Mouse (Mus musculus): Measurements from ENCODE around the gene Flywch1.

Gene Flywch1

DNA sequence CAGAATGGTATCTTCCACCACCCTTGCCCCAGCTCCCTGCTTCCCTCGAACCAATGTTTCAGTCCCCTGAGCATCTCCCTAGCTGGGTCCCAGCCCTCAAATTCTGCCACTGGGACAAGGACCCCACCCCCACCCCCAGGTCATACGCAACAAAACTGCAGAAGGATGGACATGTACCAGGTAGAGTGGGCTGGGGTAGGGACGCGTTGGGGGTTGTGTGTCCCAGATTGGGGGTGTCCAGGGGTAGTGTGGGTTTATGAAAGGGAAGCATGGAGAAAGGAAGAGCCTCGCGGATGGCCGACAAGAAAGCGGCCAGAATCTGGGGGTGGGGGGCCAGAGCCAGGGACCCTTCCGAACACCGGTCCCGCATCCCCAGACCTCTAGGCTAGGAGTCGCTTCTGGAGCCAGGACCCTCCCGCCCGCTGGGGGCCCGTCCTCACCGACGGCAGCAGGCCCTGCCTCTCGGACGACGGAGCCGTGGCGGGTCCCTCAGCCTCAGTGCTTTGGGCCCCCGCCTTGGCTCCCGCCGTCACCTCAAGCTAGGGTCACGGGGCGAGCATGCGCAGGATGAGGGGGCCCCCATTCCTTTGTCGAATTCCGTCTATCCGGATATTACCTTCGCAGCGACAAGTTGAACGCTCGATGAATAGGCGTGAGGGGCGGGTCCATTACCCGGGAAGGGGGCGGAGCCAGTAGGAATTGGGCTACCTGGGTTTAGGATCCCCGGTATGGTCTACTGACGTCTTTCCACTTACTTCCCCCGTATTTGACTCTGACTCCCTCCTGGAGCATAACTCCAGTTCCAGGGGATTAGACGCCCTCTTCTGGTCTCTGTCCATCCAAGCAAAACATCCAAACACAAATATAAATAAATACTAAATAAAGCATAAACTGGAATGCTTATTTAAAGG is 14.4 kb upstream of the Flywch1 start, which contains the start of gene Flywch2:
Gene Flywch2, minus strand, starts transcription at position 521 of the 911 bp plus-strand sequence.
- in situ Hi-C loops (cut with MboI; ENCODE audit: low pct_unique_long_range_greater_than_20kb in 1 of 2, low sequenced_read_pairs in 2 of 2, unreplicated experiment in 1 of 2): no loop called here

DNA sequence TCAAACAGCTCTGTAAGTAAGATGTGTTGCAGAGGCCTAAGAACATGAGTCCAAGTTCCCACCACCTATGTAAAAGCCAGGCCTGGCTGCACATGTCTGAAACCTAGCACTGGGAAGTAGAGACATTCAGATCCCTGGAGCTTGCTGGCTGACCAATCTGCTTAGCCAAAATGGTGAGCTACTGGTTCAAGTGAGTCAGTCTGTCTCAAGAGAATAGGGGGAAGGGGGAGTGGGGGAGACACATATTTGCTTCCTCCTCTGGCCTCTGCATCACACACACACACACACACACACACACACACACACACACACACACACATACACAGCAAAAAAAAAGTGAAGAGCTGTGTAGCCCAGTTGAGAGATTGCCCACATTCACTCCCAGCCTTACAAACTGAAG is 11.9 kb upstream of the Flywch1 start:
- in situ Hi-C loops (cut with MboI; ENCODE audit: low pct_unique_long_range_greater_than_20kb in 1 of 2, low sequenced_read_pairs in 2 of 2, unreplicated experiment in 1 of 2): loop anchor here in 1 of 2 experiments (5.0 kb wide), 1 partner anchor 54 kb away; the partner anchor contains the start of gene Prss33

DNA sequence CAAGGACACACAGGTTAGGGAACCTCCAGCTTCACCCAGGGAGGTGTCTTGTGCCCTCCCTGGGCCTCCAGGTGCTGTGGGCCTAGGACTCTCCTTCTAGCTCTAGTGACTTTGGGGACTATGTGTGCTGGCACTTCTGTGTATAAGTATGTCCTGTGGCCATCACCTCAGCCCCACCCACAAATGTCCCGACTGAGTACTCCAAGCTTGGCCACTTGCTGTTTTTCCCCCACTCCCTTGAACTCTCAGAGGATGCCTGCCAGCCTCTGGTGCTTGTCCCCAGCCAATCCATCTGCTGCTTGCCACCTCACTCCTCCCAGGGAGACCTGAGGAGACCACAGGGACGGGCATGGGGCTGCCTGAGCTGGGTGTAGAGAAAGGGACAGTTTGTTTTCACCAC is 7.0 kb upstream of the Flywch1 start:
- in situ Hi-C loops (cut with MboI; ENCODE audit: low pct_unique_long_range_greater_than_20kb in 1 of 2, low sequenced_read_pairs in 2 of 2, unreplicated experiment in 1 of 2): loop anchor here in 1 of 2 experiments (10.0 kb wide), 1 partner anchor 186 kb away; no protein-coding TSS in a partner anchor

DNA sequence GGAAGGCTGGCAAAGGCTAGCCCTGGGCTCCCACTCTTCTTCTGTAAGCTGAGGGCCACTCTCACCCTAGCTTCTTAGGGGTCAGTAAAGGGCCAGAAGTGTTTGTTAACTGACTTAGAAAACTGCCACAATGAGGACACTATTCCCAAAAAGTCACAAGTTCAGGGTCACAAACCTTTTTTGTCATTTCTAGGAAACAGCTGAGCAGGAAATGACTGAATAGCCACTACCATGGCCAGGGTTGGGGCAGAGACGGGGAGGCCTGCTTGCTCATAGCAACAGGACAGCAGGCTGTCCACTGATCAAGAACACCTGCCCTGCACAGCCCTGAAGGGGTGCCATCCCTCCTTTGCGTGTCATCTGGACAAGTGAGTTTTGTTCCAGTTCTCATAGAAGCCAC is 5.7 kb upstream of the Flywch1 start:
- in situ Hi-C loops (cut with MboI; ENCODE audit: low pct_unique_long_range_greater_than_20kb in 1 of 2, low sequenced_read_pairs in 2 of 2, unreplicated experiment in 1 of 2): loop anchor here in 1 of 2 experiments (10.0 kb wide), 1 partner anchor 188 kb away; no protein-coding TSS in a partner anchor

DNA sequence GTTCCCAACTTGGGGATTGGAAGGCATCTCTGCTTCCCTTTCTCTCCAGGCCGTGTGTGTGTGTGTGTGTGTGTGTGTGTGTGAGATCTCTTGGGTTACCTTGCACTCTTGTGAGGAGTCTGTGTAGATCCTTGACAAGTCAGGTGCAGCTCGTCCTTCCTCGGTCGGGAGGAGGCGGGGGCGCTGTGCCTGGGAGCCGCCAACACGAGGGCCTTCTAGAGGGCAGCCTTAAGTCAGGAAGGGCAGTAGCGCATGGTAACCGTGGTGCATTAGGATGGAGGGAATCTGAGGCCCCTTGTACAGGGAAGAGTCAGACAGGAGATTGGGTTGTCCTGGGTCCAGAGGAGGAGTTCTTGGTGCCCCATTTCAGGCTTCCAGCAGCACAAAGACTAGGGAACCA is 4.8 kb upstream of the Flywch1 start:
- in situ Hi-C loops (cut with MboI; ENCODE audit: low pct_unique_long_range_greater_than_20kb in 1 of 2, low sequenced_read_pairs in 2 of 2, unreplicated experiment in 1 of 2): loop anchor here in 1 of 2 experiments (10.0 kb wide), 1 partner anchor 189 kb away; no protein-coding TSS in a partner anchor

- in situ Hi-C loops (cut with MboI; ENCODE audit: low pct_unique_long_range_greater_than_20kb in 1 of 2, low sequenced_read_pairs in 2 of 2, unreplicated experiment in 1 of 2): loop anchor here (10.0 to 25.0 kb wide), 2 partner anchors 188 to 191 kb away; partner anchors contain the start of gene Sbpl (in 1 of the 2)
These were observed 2.7 kb upstream of the Flywch1 start for GRCm38 (mm10) chr17:23774090-23774489.

DNA sequence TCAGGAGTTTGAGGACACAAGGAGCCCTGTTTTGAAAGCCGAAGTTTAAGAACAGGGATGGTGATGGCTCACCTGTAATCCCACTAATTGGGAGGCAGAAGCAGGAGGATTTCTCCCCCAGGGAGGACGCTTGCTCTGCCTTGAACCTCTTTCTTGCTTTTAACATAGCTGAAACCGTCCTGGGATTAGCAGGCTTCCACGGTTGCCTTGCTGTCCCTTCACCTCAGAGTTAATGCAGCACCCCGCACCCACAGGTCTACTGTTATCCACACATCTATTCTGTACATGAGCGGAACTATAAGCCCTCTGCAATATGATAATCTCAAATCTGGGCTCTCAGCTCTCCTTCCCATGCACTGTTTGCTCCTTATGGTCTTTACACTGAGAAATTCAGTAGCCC is 2.3 kb upstream of the Flywch1 start:
- in situ Hi-C loops (cut with MboI; ENCODE audit: low pct_unique_long_range_greater_than_20kb in 1 of 2, low sequenced_read_pairs in 2 of 2, unreplicated experiment in 1 of 2): loop anchor here (10.0 to 25.0 kb wide), 2 partner anchors 189 to 191 kb away; partner anchors contain the start of gene Sbpl (in 1 of the 2)

DNA sequence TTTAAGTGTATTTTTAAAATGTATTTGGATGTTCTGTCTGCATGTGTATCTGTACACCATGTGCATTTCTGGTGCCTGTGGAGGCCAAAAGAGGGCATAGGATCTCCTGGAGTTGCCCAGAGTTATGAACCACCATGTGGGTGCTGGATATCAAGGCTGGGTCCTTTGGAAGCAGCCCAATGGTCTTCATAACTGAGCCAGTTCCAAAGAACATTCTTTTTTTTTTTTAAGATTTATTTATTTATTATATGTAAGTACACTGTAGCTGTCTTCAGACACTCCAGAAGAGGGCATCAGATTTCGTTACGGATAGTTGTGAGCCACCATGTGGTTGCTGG is 786 bp upstream of the Flywch1 start:
- in situ Hi-C loops (cut with MboI; ENCODE audit: low pct_unique_long_range_greater_than_20kb in 1 of 2, low sequenced_read_pairs in 2 of 2, unreplicated experiment in 1 of 2): loop anchor here (10.0 to 25.0 kb wide), 2 partner anchors 190 to 193 kb away; partner anchors contain the start of gene Sbpl (in 1 of the 2)

GRCm38 (mm10) chr17:23770896-23771283 is 512 bp downstream of the Flywch1 start:
- in situ Hi-C loops (cut with MboI; ENCODE audit: low pct_unique_long_range_greater_than_20kb in 1 of 2, low sequenced_read_pairs in 2 of 2, unreplicated experiment in 1 of 2): loop anchor here (10.0 to 25.0 kb wide), 2 partner anchors 191 to 194 kb away; partner anchors contain the start of gene Sbpl (in 1 of the 2)

- in situ Hi-C loops (cut with MboI; ENCODE audit: low pct_unique_long_range_greater_than_20kb in 1 of 2, low sequenced_read_pairs in 2 of 2, unreplicated experiment in 1 of 2): loop anchor here (10.0 to 25.0 kb wide), 2 partner anchors 192 to 194 kb away; partner anchors contain the start of gene Sbpl (in 1 of the 2)
These were observed 909 bp downstream of the Flywch1 start for GRCm38 (mm10) chr17:23770493-23770892.

DNA sequence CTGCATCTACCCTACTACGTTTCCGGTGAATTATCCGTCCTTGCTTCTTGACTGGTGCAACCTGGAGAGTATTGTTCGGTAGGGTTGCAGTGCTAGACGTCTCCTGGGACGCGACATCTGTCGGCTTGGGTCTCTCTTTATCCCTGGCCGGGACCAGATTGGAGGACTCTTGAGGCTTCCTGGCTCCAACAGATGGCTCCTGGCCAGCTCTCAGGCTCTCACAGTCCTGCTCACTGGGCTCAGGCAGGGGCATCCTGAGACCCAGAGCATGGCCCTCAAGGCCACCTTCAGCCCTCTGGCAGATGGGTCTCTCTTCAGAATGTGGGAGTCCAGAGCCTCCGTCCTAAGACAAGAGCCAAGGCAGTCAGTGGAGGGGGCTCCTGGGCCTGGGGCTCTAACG is 8.4 kb downstream of the Flywch1 start:
- in situ Hi-C loops (cut with MboI; ENCODE audit: low pct_unique_long_range_greater_than_20kb in 1 of 2, low sequenced_read_pairs in 2 of 2, unreplicated experiment in 1 of 2): loop anchor here in 1 of 2 experiments (25.0 kb wide), 1 partner anchor 199 kb away; the partner anchor contains the start of gene Sbpl

GRCm38 (mm10) chr17:23761155-23761554 is 10.2 kb downstream of the Flywch1 start:
- in situ Hi-C loops (cut with MboI; ENCODE audit: low pct_unique_long_range_greater_than_20kb in 1 of 2, low sequenced_read_pairs in 2 of 2, unreplicated experiment in 1 of 2): loop anchor here in 1 of 2 experiments (25.0 kb wide), 1 partner anchor 201 kb away; the partner anchor contains the start of gene Sbpl

GRCm38 (mm10) chr17:23760231-23760630 is 11.2 kb downstream of the Flywch1 start:
- in situ Hi-C loops (cut with MboI; ENCODE audit: low pct_unique_long_range_greater_than_20kb in 1 of 2, low sequenced_read_pairs in 2 of 2, unreplicated experiment in 1 of 2): loop anchor here in 1 of 2 experiments (25.0 kb wide), 1 partner anchor 202 kb away; the partner anchor contains the start of gene Sbpl

DNA sequence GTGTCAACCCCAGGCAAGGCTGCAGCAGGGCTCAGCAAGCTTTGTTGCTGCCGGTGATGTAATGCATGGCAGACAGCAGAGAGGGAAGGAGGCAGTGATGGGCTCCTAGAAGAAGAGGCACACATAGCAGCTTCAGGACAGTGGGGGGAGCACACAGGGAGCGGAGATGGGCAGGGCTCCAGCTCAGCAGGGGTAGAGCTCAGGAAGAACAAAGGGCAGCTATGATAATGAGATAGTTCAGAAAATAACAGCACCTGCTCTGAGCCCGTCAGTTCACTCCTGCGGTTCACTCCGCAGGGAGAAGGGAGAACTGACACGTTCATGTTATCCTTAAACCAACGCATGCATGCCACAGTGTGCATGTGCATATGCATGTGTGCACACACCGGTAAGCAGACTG is 12.6 kb downstream of the Flywch1 start:
- in situ Hi-C loops (cut with MboI; ENCODE audit: low pct_unique_long_range_greater_than_20kb in 1 of 2, low sequenced_read_pairs in 2 of 2, unreplicated experiment in 1 of 2): loop anchor here in 1 of 2 experiments (25.0 kb wide), 1 partner anchor 204 kb away; the partner anchor contains the start of gene Sbpl

DNA sequence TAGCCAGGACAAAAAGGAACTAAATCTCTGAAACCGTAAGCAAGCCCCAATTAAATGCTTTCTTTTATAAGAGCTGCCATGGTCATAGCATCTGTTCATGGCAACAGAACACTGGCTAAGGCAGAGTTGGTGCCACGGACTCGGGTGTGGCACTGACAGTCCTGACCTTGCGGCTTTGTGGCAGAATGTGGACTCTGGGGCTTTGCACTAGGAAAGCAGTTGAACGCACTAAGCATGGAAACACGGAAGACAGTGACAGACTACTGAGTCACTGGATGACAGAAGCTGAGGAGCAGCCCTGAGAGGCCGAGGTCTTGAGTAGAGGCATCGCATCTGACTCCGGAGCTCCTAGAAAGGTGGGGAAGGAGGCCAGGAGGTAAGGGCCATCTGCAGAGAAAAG is 13.8 kb downstream of the Flywch1 start:
- in situ Hi-C loops (cut with MboI; ENCODE audit: low pct_unique_long_range_greater_than_20kb in 1 of 2, low sequenced_read_pairs in 2 of 2, unreplicated experiment in 1 of 2): loop anchor here in 1 of 2 experiments (25.0 kb wide), 1 partner anchor 205 kb away; the partner anchor contains the start of gene Sbpl

GRCm38 (mm10) chr17:23755689-23756088 is 15.7 kb downstream of the Flywch1 start:
- in situ Hi-C loops (cut with MboI; ENCODE audit: low pct_unique_long_range_greater_than_20kb in 1 of 2, low sequenced_read_pairs in 2 of 2, unreplicated experiment in 1 of 2): loop anchor here in 1 of 2 experiments (25.0 kb wide), 1 partner anchor 207 kb away; the partner anchor contains the start of gene Sbpl

DNA sequence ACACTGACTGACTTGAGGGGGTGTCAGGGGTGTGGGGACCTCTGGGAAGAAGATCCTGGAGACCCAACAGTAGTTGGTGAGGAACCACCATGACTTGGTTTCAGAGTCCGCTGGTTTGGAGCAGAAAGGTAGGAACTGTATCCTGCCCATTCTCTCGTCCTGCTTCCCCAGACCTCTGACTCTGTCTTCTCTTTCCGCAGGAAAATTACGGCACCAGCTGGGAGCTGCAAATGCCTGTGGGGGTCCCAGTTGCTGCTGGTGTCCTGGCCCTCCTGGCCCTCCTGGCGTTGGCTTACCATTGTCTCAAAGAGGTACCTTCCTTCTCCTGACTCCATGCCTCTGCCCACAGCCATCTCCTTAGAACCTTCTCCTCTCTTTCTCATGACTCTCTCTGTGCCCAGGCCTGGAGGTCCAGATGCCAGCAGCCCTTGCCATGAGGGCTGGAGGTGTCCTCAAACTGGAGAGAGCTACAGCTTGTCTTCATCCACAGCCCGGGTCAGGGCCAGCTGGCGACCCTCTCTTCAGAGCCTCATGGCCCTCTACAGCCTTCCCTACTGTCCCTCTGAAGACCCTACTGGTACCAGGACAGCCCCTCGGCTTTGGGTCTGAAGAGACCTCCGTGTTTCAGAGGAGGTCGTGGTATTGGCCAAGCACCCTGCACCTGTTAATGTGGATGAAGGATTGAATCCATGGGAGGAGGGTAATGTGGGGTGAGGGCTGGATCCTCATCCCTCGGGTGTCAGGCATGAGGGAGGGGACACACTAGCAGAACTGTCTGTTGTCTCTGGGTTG is 21.8 kb downstream of the Flywch1 start:
- in situ Hi-C loops (cut with MboI; ENCODE audit: low pct_unique_long_range_greater_than_20kb in 1 of 2, low sequenced_read_pairs in 2 of 2, unreplicated experiment in 1 of 2): loop anchor here in 1 of 2 experiments (25.0 kb wide), 1 partner anchor 213 kb away; the partner anchor contains the start of gene Sbpl

Data from mouse embryonic stem cell (cell line).